Mouse (Mus musculus) lung, embryonic 16.5 days (tissue): ENCODE measurements at regions not wholly inside any gene's neighbourhood (a gene's known extent, or its start where the extent isn't known, plus 50 kb on each side); places are given as distances from the start of the nearest gene placed in this dataset.

Experiments
- ATAC-seq: fragments of 200-750 bp; cut with Nextera tagmentation; 2 replicates; pipeline ENCODE4 v1.8.0; 2017; ENCODE audit warnings: low read depth, mild to moderate bottlenecking, moderate library complexity
- H3K27ac ChIP-seq: fragments of 300-500 bp; sonication (generic); 2 replicates; pipeline ENCODE4 v1.5.1; 2014; ENCODE audit warnings: mild to moderate bottlenecking, control low read depth, low read length
- H3K27me3 ChIP-seq: fragments of 300-500 bp; sonication (generic); 2 replicates; pipeline ENCODE4 v1.6.1; 2014; ENCODE audit warnings: low read depth, low read length, mixed read lengths; ENCODE audit not compliant: control insufficient read depth, insufficient read depth
- H3K36me3 ChIP-seq: fragments of 300-500 bp; sonication (generic); 2 replicates; pipeline ENCODE4 v1.6.1; 2014; ENCODE audit warnings: low read length; ENCODE audit not compliant: control insufficient read depth, insufficient read depth
- H3K4me1 ChIP-seq: fragments of 300-500 bp; sonication (generic); replicated peaks from 2 replicates; pipeline ENCODE4 v1.6.1; 2014; ENCODE audit warnings: low read length, mixed read lengths; ENCODE audit not compliant: control insufficient read depth, insufficient read depth
- H3K4me2 ChIP-seq: fragments of 300-500 bp; sonication (generic); 2 replicates; pipeline ENCODE4 v1.6.1; 2014; ENCODE audit warnings: low read depth, low read length, control low read depth
- H3K4me3 ChIP-seq: fragments of 300-500 bp; sonication (generic); 2 replicates; pipeline ENCODE4 v1.5.1; 2014; ENCODE audit warnings: mild to moderate bottlenecking, low read length, control low read depth
- H3K9ac ChIP-seq: fragments of 300-500 bp; sonication (generic); 2 replicates; pipeline ENCODE4 v1.6.1; 2014; ENCODE audit warnings: low read length, control low read depth
- H3K9me3 ChIP-seq: fragments of 300-500 bp; sonication (generic); 2 replicates; pipeline ENCODE4 v1.6.1; 2016; ENCODE audit warnings: low read length; ENCODE audit not compliant: control insufficient read depth
- WGBS: fragments of 180-500 bp; shearing (Covaris S2); extraction: QIAGEN DNeasy Blood & Tissue Kit; methylation state at CpG from one replicate; pipeline ENCODE4 v1.1.7; 2014; 5-methylcytosine and 5-hydroxymethylcytosine counted together

DNA sequence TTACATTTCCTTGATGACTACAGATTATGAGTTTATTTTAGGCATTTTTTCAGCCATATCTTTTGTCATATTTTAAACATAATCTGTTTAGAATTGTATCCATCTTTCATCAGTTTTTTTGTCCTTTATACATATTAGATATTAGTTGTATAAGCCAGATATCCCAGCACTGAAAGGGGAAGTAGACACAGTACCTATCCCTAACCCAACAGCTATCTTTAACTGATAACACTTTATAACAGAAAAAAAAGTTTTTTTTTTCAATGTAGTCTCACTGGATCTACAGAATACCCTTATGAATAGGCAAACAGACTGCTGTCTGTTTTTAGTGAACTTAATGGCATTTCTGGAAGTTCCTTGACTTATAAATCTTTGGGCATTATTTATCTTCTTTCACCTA, 1152.1 kb upstream of the Fam98a start:
- H3K27me3 ChIP-seq, result no peaks in the 10 kb centered on the region
- H3K36me3 ChIP-seq, result no peaks in the 10 kb centered on the region
- no peaks in the 10 kb centered on the region for H3K4me1 ChIP-seq
- H3K4me3 ChIP-seq, result no peak overlapping the region
- ATAC-seq, result no peak
- H3K27ac ChIP-seq, result no peak overlapping the region
- no peak overlapping the region for H3K4me2 ChIP-seq
- H3K9me3 ChIP-seq, result no peaks in the 10 kb centered on the region
- no peak overlapping the region for H3K9ac ChIP-seq

DNA sequence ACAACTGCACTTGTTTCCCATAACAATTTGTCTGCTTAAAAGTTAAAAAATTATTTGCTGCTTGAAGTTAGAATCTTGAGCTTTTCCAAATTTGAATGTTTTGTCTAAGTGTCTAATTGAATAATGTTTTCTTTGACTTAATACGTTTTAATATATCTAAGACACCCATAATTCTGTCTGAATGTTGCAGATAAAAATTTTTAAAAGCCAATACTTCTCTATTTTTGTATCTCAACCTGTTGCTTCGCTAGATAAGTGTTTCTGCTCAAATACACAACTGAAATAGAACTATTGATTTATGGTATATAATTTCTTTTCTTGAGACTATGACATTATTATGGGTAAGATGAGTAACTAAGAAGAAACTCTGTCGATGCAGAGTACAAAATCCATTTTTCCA, 1144.5 kb upstream of the Fam98a start:
- no peak for ATAC-seq
- WGBS, result 56% methylated on average over 3 of the region's 3 CpGs
- Histone ChIP-seq H3K36me3 (no peaks in the 10 kb centered on the region), H3K27me3 (no peaks in the 10 kb centered on the region), H3K4me2 (no peak overlapping the region), H3K4me1 (no peaks in the 10 kb centered on the region), H3K4me3 (no peak overlapping the region), H3K9ac (no peak overlapping the region), H3K27ac (no peak overlapping the region), H3K9me3 (no peaks in the 10 kb centered on the region)

DNA sequence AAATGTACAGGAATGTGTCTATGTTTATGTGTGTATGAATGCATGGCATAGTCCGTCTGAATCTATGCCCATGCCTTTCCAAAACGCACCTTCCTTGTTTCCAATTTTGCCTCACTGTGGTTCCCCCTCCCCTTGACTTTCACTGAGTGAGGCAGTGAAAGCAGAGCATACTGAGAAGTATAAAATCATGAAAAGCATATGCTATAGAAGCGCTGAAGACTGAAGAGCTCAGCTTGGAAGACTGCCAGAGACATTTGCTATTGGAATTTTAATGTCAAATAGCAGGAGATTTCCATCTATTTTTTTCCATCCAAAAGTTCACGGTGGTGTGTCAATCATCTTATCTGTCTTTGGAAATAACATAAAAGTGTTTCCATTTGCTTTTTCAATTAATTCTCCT, 1106.3 kb upstream of the Fam98a start:
- no peak overlapping the region for H3K4me3 ChIP-seq
- no peaks in the 10 kb centered on the region for H3K36me3 ChIP-seq
- no peak overlapping the region for H3K9ac ChIP-seq
- H3K27me3 ChIP-seq, result no peaks in the 10 kb centered on the region
- no peaks in the 10 kb centered on the region for H3K9me3 ChIP-seq
- ATAC-seq, result no peak
- H3K27ac ChIP-seq, result no peak overlapping the region
- H3K4me2 ChIP-seq, result no peak overlapping the region
- WGBS, result 35% methylated on average over 4 of the region's 4 CpGs
- H3K4me1 ChIP-seq, result no peaks in the 10 kb centered on the region

DNA sequence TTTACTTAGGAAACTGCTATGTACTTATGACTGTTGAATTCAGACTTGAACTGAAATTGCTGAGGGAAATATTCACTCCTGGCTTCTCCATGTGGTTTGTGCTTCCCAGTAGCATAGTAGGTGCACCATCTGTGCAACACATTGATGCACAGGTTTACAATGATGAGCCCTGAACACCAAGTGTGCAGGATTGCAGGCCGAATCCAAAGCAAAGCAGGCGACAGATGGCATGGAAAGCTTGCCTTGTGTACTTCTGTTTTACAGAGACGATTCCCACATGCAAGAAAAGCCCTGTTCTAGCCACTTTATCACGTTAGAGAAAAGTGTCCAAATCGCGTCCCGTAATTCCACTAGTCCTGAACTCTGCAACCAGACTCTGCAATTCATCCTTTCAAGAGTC, 1074.2 kb upstream of the Fam98a start:
- Histone ChIP-seq H3K4me1 (no peaks in the 10 kb centered on the region), H3K9me3 (no peaks in the 10 kb centered on the region), H3K27ac (no peak overlapping the region), H3K4me2 (no peak overlapping the region), H3K36me3 (no peaks in the 10 kb centered on the region), H3K27me3 (no peaks in the 10 kb centered on the region), H3K4me3 (no peak overlapping the region), H3K9ac (no peak overlapping the region)
- 81% methylated on average over 7 of the region's 7 CpGs for WGBS
- ATAC-seq, result no peak

DNA sequence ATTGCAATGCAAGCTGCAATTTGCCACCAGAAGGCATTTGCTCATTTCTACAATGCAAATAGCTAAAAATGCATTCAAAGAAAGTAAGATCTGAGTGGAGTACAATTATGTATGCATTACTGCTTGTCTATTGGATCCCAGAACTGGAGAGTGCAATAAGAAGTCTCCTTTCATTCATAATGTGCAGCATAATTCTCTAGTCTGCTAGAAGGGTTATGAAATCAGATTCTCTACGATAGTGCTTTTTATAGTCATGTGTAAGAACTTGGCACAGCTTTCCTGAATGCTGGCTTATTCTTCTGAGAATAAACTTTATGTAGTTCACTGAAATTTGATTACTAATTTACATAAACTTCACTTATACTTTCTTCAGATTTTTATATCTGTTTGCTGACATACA, 1053.5 kb upstream of the Fam98a start:
- H3K27me3 ChIP-seq, result no peaks in the 10 kb centered on the region
- H3K9ac ChIP-seq, result no peak overlapping the region
- no peak overlapping the region for H3K27ac ChIP-seq
- 51% methylated on average over 1 of the region's 1 CpGs for WGBS
- H3K4me3 ChIP-seq, result no peak overlapping the region
- no peaks in the 10 kb centered on the region for H3K4me1 ChIP-seq
- no peak for ATAC-seq
- H3K4me2 ChIP-seq, result no peak overlapping the region
- no peaks in the 10 kb centered on the region for H3K9me3 ChIP-seq
- no peaks in the 10 kb centered on the region for H3K36me3 ChIP-seq

DNA sequence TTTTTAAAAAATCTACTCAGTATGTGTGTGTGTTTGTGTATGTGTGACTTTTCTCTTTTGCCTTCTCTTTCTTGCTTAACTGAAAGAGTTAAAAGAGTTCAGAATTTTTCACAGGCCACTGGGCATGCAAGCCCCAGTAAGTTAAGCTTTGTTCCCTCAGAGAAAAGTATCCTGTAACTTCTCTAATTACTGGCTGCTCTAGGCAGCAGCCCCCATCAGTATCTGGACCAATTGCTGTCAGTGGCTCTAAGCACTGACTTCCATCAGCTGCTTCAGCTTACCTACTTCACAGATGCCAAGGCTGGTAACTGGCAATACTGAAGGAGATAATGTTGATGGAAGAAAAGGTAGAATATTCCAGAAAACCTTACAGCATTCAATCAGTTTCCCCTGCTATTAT, 1026.6 kb upstream of the Fam98a start:
- Histone ChIP-seq H3K27me3 (no peaks in the 10 kb centered on the region), H3K9ac (no peak overlapping the region), H3K27ac (no peak overlapping the region), H3K4me3 (no peak overlapping the region), H3K4me2 (no peak overlapping the region), H3K9me3 (no peaks in the 10 kb centered on the region), H3K36me3 (no peaks in the 10 kb centered on the region), H3K4me1 (no peaks in the 10 kb centered on the region)
- no peak for ATAC-seq

DNA sequence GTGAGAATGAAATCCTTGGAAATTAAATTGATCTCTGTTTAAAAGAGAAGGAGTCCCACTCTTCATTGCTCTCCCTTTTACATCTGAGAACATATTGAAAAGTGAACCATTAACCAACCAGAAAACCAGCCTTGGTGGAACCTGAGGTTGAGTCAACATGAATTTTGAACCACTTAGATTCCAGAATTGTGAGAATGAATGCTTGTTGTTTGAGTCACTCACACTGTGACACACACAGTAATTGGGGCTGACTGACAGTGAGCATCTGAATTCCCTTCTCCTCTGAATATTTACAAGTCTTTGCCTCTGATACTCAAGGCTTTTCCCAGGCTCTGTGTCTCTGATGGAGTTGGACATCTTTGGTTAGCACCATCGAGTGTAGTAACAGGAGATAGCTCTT, 1008.0 kb upstream of the Fam98a start:
- Histone ChIP-seq H3K36me3 (no peaks in the 10 kb centered on the region), H3K9me3 (no peaks in the 10 kb centered on the region), H3K9ac (no peak overlapping the region), H3K27ac (no peak overlapping the region), H3K4me3 (no peak overlapping the region), H3K4me1 (no peaks in the 10 kb centered on the region), H3K4me2 (no peak overlapping the region), H3K27me3 (no peaks in the 10 kb centered on the region)
- 48% methylated on average over 1 of the region's 1 CpGs for WGBS
- no peak for ATAC-seq

DNA sequence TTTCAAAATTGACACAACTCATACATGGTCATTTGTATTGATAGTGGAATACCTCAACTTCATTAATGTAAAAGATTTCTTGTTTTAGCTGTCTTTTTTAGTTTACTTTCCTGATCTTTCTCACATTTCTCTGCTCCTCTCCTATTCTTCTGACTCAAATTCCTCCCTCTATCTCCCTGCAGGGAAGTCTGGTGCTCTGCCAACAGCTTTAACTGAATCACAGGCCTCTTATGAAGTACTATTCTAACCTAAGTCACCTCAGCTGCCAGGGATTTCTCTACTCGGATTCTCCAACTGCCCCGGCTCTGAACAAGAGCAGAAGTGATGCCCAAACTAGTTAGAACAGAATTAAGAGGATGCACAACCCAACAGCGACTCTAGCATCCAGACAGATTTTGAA, 993.8 kb upstream of the Fam98a start:
- Histone ChIP-seq H3K9me3 (no peaks in the 10 kb centered on the region), H3K27ac (no peak overlapping the region), H3K4me2 (no peak overlapping the region), H3K4me1 (no peaks in the 10 kb centered on the region), H3K9ac (no peak overlapping the region), H3K36me3 (no peaks in the 10 kb centered on the region), H3K27me3 (no peaks in the 10 kb centered on the region), H3K4me3 (no peak overlapping the region)
- WGBS, result 67% methylated on average over 3 of the region's 3 CpGs
- no peak for ATAC-seq

DNA sequence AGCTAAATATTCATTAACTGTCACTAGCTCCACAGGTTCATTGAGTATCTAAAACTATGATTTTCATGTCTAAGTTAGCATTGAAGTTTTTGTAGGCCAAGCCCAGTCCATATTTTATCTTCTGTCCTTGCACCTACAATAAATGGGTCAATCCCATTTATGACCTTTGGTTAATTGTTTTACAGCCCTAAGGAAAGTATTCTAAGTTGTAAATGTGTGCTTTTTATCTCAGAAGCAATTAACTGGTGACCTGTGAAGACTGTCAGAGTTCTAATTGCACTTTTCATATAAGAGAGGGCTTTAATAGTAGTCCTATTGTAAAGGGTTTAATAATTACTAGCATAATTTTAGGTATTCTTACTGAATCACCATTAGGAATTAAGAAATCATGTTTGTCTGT, 984.0 kb upstream of the Fam98a start:
- Histone ChIP-seq H3K27ac (no peak overlapping the region), H3K4me2 (no peak overlapping the region), H3K9ac (no peak overlapping the region), H3K36me3 (no peaks in the 10 kb centered on the region), H3K4me3 (no peak overlapping the region), H3K27me3 (no peaks in the 10 kb centered on the region), H3K9me3 (no peaks in the 10 kb centered on the region), H3K4me1 (no peaks in the 10 kb centered on the region)
- ATAC-seq, result no peak

DNA sequence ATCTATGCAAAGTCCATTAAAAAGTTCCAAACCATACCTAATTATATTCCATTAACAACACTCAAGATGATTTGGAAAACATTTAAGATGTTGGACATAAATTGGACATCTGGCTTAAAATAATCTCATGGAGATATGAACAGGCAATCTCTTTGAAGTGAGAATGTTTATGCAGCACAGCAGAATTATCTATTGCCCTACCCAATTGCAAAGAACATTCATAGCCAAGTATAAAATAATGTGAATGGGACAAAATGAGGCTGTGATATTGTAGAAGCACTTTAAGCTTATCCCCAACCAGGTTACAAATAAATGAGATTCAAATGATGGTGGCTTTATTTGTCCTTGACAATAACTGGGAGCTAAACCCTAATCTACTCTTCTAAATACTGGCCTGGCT, 950.0 kb upstream of the Fam98a start:
- Histone ChIP-seq H3K9ac (no peak overlapping the region), H3K4me2 (no peak overlapping the region), H3K9me3 (no peaks in the 10 kb centered on the region; the same call in 1 of the 2 replicates), H3K27me3 (no peaks in the 10 kb centered on the region), H3K27ac (no peak overlapping the region), H3K4me3 (no peak overlapping the region), H3K36me3 (no peaks in the 10 kb centered on the region), H3K4me1 (no peaks in the 10 kb centered on the region)
- ATAC-seq, result peak; percentile 54
